Mouse (Mus musculus): ENCODE data around the gene Cc2d2a.

Gene Cc2d2a

DNA sequence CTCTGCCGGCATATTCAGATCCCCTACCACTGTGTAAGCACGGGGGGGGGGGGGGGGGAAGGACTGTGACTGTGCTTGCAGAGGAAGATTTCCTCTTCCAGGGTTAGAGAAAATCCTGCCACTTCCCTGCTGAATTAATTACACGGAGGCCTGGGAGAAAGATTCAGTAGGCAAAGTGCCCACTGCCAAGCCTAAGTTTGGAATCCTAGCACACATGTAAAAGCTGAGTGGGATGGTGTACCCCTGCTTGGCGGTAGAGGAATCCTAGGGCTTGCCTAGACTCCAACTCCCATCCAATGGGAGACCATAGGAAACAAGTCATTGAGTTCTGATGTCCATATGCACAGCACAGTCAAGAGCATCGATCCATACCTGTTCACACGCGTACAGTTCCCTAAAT lies 61.7 kb downstream of the Cc2d2a start:
- DNase-seq (ENCODE audit: extremely low spot score, low read depth, low spot score) = no peak

DNA sequence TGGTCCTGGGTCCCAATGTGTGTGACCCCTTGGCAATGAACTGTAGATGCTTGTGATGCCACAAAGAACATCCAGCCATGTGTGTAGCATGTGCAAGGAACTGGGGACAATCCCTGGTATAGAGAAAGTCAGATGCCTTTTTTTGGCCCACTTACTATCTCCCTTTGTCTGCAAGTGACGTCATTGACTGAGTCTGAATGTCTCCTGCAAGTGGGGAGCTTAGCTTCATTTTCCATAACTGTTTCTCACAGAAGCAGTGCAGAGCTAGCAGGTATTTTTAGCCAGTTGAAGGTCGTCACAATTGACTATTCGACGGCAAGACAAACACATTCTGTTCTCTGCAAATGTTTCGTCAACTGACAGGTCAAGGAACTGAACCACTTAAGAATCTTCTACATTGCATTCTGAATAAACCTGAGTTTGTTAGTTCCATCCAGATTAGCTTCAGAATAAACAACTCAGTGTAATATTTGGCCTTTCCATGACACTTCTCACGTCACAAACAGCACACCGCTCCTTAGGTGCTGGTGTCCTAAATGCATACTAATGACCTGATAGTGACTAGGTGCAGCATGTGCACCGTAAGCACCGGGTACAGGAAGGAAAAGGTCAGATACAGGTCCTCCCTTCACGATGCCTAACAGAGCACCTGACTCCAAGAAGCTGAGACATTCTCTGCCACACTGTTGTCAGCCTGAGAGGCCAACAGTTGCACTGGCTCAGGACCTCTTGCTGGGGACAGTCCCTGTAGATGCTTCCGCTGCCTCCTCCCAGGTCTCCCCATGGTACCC lies 66.4 kb downstream of the Cc2d2a start:
- no peak for DNase-seq (ENCODE audit: extremely low spot score, low read depth, low spot score)

DNA sequence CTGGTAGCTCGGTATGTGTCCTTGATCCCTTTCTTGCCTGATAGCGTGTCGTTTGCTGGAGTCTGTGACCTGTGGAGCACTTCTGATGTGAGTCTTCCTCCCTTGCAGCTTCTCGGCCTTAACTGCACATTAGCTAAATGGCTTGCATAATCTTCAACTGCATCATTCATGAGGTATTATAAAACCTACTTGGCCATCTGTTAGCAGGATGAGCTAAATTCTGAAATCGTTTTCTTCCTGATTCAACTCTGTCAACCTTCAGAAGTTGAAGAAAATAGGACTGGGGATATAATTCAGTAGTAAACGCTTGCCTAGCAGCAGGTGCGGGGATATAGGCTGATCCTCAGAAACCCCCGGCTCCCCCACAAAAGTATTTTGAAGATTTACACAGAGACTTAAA lies 70.2 kb downstream of the Cc2d2a start:
- no peak for DNase-seq (ENCODE audit: extremely low spot score, low read depth, low spot score)

DNA sequence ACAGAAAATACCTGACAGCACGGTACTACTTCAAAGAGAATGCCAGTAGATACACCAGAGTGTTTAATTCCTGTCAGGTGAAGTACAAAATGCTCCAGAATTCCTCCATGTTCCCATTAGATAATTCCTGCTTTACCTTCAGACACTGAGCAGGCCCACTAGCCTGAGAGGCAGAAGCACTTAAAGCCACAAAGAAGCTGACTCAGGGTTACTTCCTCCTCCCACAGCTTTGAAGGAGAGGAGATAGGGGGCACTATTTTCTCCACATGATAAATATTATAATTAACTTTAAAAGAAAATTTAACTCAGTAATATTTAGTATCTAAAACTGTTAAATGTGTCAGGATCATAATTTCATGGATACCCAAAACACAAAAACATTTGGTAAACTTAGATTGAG lies 82.0 kb downstream of the Cc2d2a start:
- DNase-seq (ENCODE audit: extremely low spot score, low read depth, low spot score) = no peak

DNA sequence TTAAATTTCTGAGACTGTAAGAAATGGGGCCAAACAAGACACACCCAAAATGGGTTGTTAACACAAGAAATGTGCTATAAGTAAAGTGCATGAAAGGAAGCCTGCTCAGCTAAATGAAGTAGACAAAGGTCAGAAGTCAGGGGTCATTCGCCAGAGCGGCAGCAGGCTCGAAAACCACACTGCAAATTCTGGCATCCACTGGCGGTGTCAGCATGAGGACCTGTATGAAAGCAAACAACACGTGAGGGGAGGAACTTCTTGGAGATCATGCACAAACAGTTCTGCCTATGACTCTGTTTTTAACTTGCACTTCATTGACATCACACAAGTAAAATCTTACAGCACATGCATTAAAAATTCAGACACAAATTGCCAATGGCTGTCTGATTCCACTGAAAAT lies 83.0 kb downstream of the Cc2d2a start:
- DNase-seq (ENCODE audit: extremely low spot score, low read depth, low spot score) = no peak

DNA sequence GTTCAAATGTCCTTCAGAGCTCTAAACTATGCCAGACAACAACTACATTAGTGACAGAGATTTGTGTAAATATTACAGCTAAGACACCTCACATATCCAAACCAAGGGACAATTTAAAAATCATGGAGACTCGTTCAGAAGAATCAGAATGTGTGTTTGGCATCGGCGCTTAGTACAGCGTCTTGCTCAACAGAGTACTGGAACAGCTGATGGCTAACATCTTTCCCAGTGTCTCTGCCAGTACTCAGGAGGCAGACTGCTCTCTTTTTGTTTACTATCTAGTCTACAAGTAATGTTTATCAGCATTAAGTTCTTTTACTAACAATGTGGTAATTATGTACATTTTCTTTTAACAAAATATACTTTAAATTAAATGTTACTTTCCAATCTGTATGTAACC lies 85.9 kb downstream of the Cc2d2a start:
- DNase-seq (ENCODE audit: extremely low spot score, low read depth, low spot score) = no peak

DNA sequence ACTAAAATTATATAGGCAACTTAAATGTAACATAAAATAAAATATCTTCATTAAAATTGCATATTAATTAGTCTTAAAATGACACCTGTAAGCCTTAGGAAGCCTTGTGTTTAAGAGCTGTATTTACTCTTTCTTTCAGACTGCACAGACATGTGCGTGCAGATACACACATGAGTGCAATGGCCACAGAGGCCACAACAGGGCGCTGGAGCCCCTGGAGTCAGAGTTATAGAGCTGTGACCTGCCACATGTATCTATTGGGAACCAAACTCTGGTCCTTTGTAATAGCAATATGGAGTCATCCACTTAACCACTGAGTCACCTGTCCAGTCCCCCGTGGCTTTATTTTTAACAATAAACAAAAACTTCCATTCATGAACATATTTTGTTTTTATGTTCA lies 86.9 kb downstream of the Cc2d2a start:
- DNase-seq (ENCODE audit: extremely low spot score, low read depth, low spot score) = no peak

DNA sequence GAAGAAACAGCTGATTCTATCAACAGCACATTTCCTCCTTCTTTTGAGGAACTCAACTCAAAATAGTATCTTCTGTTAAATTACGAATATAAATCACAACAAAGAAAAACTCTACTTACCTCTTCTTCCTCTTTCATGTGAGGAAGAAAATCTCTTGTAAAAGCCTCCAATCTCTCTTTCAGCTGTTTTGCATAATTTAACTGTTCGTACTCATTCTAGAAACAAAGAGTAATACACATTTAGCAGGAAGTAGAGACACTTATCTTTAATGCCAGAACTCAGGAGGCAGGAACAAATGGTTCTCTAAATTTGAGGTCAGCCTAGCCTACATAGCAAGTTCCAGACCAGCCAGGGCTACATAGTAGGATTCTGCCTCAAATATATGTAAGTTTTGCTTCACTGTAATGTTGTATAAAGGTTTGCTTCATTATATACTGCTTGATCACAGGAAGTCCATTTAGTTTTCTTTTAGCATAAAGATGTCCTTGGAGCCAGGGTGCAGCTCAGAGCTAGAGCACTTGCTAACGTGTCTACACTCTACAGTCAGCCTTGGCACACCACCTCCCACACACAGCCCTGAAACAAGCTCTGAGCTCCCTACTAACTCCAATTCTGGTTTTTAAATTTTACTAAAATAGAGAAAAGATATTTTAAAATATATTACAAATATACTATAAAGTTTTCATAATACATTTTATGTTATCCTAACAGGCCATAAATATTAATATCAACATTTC lies 108.6 kb downstream of the Cc2d2a start:
- DNase-seq (ENCODE audit: extremely low spot score, low read depth, low spot score) = no peak

DNA sequence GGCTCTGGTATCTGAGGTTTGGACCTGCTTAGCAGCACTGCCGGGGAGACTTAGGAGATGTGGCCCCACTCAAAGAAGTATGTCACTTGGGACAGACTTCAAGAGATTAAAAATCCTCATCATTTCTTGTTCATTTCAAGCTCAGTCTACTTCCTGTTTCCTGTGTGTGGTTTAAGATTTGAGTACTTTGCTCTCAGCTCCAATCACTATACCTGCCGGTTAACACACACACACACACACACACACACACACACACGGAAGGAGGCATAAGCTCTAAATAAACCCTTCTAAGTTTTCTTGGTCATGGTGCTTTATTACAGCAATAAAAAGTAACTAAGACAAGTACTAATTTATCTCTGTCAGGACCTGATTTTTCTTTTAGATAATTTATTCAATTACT lies 109.4 kb downstream of the Cc2d2a start:
- DNase-seq (ENCODE audit: extremely low spot score, low read depth, low spot score) = no peak

DNA sequence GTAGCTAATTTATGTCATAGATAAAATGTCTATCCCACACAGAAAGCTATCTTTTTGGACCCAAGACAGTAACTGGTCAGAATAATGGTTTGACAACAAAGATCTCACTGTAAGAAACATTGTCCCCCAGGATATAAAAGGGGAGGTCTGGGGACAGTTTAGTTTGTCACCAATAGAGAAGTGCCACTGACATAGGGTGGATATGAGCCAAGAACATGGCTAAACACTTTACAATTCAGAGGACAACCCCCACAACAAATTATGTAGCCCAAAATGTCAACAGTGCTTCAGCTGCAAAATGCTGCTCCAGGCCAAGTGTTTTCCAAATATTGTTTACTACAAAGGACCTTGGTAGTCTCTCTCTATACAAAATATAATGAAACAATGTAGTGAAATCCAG lies 114.3 kb downstream of the Cc2d2a start:
- DNase-seq (ENCODE audit: extremely low spot score, low read depth, low spot score) = no peak

DNA sequence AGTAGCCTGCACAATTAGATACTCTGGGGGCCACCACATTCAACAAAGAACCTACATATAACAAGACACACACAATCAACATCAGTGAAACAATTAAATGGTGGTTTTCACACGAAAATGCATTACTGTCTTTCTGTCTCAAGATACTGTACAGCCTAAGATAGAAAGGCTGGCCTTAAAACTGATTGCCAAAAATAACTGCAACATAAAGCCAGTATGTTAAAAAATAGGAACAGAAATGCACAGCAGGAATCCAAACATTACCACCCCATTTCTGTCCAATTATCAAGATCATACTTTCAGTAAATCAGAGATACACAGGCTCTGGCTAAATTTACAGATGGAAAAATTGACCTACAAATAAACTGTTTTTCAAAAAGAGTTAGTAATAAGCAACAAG lies 114.8 kb downstream of the Cc2d2a start:
- DNase-seq (ENCODE audit: extremely low spot score, low read depth, low spot score) = no peak

DNA sequence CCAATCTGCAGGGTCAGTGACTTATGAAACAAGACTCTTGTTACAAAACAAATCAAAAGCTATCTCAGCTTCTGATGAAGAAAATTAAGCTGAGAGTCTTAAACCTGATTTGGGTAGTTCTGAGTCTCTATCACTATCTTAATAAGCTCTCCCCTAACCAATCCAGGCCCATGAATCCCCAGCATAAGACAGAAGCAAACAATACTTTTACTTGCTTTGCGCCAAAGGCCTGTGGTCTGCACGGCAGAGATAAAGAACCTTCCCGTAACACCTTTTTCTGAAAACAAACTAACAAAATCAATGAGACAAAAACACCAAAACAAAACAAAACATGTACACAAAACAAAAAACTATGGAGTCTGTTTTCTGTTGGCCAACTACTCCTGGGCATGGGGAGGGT lies 116.4 kb downstream of the Cc2d2a start:
- no peak for DNase-seq (ENCODE audit: extremely low spot score, low read depth, low spot score)

DNA sequence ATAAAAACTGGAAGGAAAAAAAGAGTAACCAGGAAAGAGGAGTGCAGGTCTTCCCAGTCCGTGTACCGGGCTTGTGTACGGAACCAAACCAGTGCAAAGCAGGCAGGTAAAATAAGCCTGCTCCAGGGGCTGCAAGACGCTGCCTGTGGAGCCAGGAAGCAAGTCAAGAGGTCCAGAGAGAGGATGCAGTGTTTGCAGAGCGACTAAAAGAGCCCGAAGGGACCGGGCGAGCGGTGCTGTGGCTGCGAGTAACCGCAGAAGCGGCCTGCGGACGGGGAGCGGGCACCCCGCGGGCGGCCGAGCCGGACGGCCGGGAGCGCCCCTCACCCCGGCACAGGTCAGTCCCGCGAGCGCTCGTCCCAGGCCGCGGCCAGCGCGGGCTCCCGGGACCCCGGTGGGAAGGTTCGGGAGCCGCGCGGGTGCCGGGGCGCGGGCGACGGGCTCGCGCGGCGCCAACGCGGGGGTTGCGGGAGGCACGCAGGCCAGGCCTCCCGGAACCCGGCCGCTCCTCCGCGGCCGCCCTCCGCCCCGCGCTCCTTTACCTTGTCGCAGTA lies 119.4 kb downstream of the Cc2d2a start:
- no peak for DNase-seq (ENCODE audit: extremely low spot score, low read depth, low spot score)

DNA sequence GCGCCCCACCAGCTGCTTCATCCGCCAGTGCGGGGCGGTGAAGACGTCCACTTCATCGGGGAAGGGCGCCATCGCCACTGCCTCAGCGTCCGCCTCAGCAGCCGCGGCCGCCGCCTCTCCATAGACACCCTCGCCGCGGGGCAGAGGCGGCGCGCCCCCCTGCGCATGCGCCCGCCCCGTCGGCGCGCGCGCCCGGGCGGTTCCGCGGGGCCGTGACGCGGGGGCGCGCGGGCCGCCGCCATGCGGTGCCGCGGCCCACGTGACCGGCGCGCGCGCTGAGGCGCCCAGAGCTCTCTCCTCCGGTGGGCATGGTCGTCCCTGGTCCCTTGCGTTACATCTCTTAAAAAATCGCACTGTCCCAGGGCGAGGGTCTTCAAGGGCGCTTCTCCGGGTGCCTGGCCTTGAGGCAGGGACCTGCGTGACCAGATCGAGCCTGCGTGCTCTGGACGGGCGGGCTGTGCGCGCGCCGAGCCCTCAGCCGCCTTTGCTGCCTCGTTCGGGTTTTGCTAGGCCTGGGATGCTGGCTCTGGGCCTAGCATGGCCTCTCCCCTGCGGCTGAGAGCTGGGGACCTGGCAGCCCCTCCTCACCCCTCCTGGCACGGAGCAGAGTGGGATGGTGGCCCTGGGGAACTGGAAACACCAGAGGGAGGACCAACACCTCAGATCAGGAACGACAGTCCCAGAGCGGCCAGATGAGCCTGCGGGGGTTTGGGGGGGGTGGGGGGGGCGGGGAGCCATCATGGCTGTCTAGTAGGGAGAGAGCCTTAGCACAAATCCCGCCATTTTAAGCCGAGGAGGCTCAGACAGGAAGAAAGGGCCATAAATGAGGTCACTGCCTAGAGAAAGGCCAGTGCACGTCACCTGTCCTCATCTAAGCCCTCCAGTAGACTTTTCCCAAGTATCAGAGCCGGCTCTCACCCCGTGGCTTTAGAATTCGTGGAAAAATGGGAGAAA lies 120.1 kb downstream of the Cc2d2a start:
- DNase-seq (ENCODE audit: extremely low spot score, low read depth, low spot score) = no peak

DNA sequence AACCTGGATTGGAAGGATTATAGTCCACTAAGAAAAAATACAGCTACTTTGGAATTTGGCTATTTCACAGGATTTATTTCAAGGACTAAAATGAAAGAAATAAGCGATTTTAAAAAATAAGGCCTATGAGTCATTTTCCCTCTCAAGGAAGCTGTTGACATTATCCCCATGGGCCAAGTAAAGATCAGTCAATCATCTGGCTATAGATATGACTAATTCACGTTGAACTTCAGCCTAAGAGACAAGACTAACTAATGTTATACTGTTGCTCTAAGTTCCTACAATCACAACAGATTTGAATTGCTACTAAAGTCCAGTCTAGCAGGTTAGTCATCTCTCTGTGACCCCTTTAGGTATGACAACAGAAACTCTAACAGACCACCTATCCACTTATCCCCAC lies 121.8 kb downstream of the Cc2d2a start:
- DNase-seq (ENCODE audit: extremely low spot score, low read depth, low spot score) = no peak

DNA sequence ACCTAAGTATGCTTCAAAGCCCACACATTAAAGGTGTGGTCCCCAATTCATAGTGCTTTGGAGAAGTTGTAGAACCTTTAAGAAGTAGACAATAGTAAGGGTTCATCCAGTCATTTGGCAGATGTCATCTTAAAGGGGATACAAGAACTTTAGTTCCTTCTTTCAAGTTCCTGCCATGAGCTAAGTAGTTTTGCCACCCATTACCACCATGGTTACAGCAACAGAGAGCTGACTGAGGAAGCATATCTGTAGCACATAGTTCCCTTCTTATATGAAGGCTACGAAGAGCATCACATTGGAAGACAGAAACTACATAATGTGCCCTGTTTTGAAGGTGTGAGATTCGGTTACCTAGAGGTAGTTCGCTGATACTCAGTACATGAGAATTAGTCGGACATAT lies 124.5 kb downstream of the Cc2d2a start:
- DNase-seq (ENCODE audit: extremely low spot score, low read depth, low spot score) = no peak

DNA sequence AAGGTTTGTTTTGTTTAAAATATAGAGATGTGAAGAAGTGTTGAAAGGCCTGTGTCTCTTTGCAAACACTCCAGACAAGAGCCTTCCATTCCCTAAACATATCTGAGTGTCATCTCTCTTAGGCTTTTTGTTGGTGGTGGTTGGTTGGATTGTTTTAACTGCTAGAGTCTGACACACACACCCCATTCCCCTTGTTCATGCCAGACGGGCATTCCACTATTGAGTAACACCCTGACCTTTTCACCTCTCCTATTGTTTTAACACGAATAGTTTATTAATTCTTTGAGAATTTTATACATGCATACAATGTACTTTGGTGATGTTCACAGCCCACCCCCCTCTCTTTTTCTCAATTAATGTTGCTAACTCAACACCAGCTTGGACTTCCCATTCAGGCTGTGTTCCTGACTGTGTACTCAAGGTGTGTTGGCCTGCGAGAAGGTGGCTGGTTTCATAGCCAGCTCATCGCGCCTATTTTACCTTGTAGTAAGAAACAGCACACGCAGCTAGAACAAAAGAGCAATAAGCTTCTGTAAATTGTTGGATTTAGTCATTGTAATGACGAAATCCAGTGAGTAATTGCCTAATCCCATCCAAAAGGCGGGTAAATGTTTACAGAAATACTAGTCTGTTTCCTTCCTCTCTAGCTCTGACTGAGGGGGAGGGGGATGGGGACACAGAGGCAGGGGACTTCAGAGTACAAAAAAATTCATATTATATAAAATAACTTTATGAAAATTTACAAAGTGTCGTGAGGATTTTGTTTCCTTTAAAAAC lies 126.0 kb downstream of the Cc2d2a start:
- no peak for DNase-seq (ENCODE audit: extremely low spot score, low read depth, low spot score)

All from hindlimb bud, embryonic 11.5 days (tissue).